ENCODE assay signal across 8 mouse cellular contexts in the genomic region with DNA sequence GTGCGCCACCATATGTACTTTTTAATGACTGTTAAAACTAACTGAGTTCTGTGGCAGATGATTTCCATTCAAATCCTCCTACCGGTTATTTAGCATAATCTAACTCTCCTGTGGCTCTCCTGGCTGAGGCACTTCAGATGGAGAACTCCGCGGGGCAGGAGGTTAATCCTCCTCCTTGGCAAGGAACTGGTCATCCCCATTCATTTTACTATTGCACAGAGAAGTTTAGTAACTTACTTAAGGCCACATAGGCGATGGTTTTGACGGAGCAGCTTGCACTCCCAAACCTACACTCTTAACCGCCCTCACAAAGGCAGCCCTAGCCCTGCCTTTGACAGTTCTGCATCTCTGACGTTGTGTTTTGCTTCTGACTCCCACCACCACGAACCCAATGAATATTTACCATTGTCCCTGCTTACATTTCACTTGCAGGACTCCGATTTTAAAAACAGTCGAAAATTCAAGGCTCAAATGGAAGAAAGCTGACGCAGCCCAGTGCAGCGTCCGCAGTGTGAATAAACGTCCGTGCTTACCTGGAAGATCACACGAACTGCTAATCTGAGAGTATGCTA. TPM values are rescaled to one million over a fixed set of nuclear protein-coding genes. Genes with fewer than 3 reads are reported as not detected.
DNase-seq lines count a peak whose midpoint lies in the region; ATAC-seq lines count a peak whose summit lies in the region.

No protein-coding gene starts in this region.

- H3K4me2 ChIP-seq in kidney, embryonic 16.5 days (replicated peaks; ENCODE audit: low read depth, low read length): peak overlapping the region; percentile 70
- peak overlapping the region; percentile 71 for H3K4me2 ChIP-seq in hindbrain, embryonic 12.5 days (replicated peaks)
- H3K4me2 ChIP-seq in midbrain, embryonic 13.5 days (replicated peaks): peak overlapping the region; percentile 70

- H3K4me3 ChIP-seq in kidney, embryonic 16.5 days (ENCODE audit: low read length): peak overlapping the region; percentile 47
- peak overlapping the region; percentile 55 for H3K4me3 ChIP-seq in embryonic facial prominence, embryonic 10.5 days
- H3K4me3 ChIP-seq in hindbrain, embryonic 12.5 days: peak overlapping the region; percentile 37
- H3K4me3 ChIP-seq in midbrain, embryonic 13.5 days (replicated peaks): peak overlapping the region; percentile 42

- no peaks in the 10 kb centered on the region for H3K9me3 ChIP-seq in kidney, embryonic 16.5 days (ENCODE audit: low read length)
- H3K9me3 ChIP-seq in embryonic facial prominence, embryonic 10.5 days: no peaks in the 10 kb centered on the region
- H3K9me3 ChIP-seq in hindbrain, embryonic 12.5 days (replicated peaks): no peaks in the 10 kb centered on the region
- no peaks in the 10 kb centered on the region for H3K9me3 ChIP-seq in midbrain, embryonic 13.5 days

- no peaks in the 10 kb centered on the region for H3K36me3 ChIP-seq in kidney, embryonic 16.5 days (ENCODE audit: insufficient read depth, low read length)
- no peaks in the 10 kb centered on the region for H3K36me3 ChIP-seq in embryonic facial prominence, embryonic 10.5 days (replicated peaks)
- H3K36me3 ChIP-seq in hindbrain, embryonic 12.5 days: no peaks in the 10 kb centered on the region
- no peaks in the 10 kb centered on the region for H3K36me3 ChIP-seq in midbrain, embryonic 13.5 days

- H3K27ac ChIP-seq in kidney, embryonic 16.5 days (ENCODE audit: low read length): no peak overlapping the region
- H3K27ac ChIP-seq in embryonic facial prominence, embryonic 10.5 days (replicated peaks): peak overlapping the region; percentile 76
- H3K27ac ChIP-seq in hindbrain, embryonic 12.5 days: peak overlapping the region; percentile 62
- H3K27ac ChIP-seq in midbrain, embryonic 13.5 days: peak overlapping the region; percentile 80

- no peak for ATAC-seq in kidney, embryonic 16.5 days (ENCODE audit: low FRiP score, low TSS enrichment)
- no peak for ATAC-seq in hindbrain, embryonic 12.5 days (ENCODE audit: low FRiP score)
- ATAC-seq in midbrain, embryonic 13.5 days: no peak
- no peak for ATAC-seq in activated CD4-positive, CD25-positive, alpha-beta regulatory T cell, adult 4 months

- peaks cover 20% of the 10 kb centered on the region for H3K4me1 ChIP-seq in kidney, embryonic 16.5 days (ENCODE audit: insufficient read depth, low read length)
- H3K4me1 ChIP-seq in embryonic facial prominence, embryonic 10.5 days: peaks cover 42% of the 10 kb centered on the region
- peaks cover 22% of the 10 kb centered on the region for H3K4me1 ChIP-seq in hindbrain, embryonic 12.5 days
- peaks cover 26% of the 10 kb centered on the region for H3K4me1 ChIP-seq in midbrain, embryonic 13.5 days (replicated peaks)

- H3K27me3 ChIP-seq in kidney, embryonic 16.5 days (ENCODE audit: insufficient read depth, low read length): no peaks in the 10 kb centered on the region
- peaks cover 14% of the 10 kb centered on the region; the same call in 1 of the 2 replicates for H3K27me3 ChIP-seq in embryonic facial prominence, embryonic 10.5 days (replicated peaks; ENCODE audit: low read depth, poor library complexity, severe bottlenecking)
- H3K27me3 ChIP-seq in hindbrain, embryonic 12.5 days: no peaks in the 10 kb centered on the region; the same call in 1 of the 2 replicates
- H3K27me3 ChIP-seq in midbrain, embryonic 13.5 days: no peaks in the 10 kb centered on the region

- H3K9ac ChIP-seq in kidney, embryonic 16.5 days (replicated peaks; ENCODE audit: low read length): peak overlapping the region; percentile 66
- peak overlapping the region; percentile 53 for H3K9ac ChIP-seq in hindbrain, embryonic 12.5 days
- peak overlapping the region; percentile 61 for H3K9ac ChIP-seq in midbrain, embryonic 13.5 days (replicated peaks)

- WGBS in kidney, embryonic 16.5 days: 13% methylated on average over 17 of the region's 17 CpGs
- WGBS in embryonic facial prominence, embryonic 10.5 days: 7% methylated on average over 17 of the region's 17 CpGs
- WGBS in hindbrain, embryonic 12.5 days: 7% methylated on average over 17 of the region's 17 CpGs
- WGBS in midbrain, embryonic 13.5 days: 3% methylated on average over 17 of the region's 17 CpGs

- no peak for DNase-seq in kidney, postnatal 36 days
- no peak for DNase-seq in embryonic facial prominence, embryonic 10.5 days (ENCODE audit: low spot score)
- no peak for DNase-seq in adrenal gland, adult 2 months
- DNase-seq in layer of hippocampus, postnatal 25 days (ENCODE audit: extremely low spot score in 1 of 2, low spot score in 1 of 2): no peak

RNA-seq across cellular contexts. Expression of a gene that starts 3.8 kb away (rescaled TPM):
- polyA plus RNA-seq in kidney, embryonic 16.5 days (2015; fragmentation: Nextera tagmentation; extraction: Ambion mirVana): 520 and 550 TPM in 2 replicates
- polyA plus RNA-seq in embryonic facial prominence, embryonic 10.5 days (2016; fragmentation: Nextera tagmentation; extraction: Ambion mirVana): 432 and 438 TPM in 2 replicates
- 349 and 383 TPM in 2 replicates for polyA plus RNA-seq in hindbrain, embryonic 12.5 days (2016; fragmentation: Nextera tagmentation; extraction: Ambion mirVana)
- polyA plus RNA-seq in midbrain, embryonic 13.5 days (2015; fragmentation: Nextera tagmentation; extraction: Ambion mirVana): 457 and 464 TPM in 2 replicates
- 100 to 1,000 TPM; 462 to 500 TPM for total RNA-seq in adrenal gland, adult 2 months (2021)
- 334 and 363 TPM in 2 replicates for polyA plus RNA-seq in adrenal gland, adult 2 months (2012; rRNA removed)
- total RNA-seq in layer of hippocampus, postnatal 25 days (2021): 100 to 1,000 TPM; 182 to 190 TPM
- 100 to 1,000 TPM; 318 to 321 TPM for polyA plus RNA-seq in activated CD4-positive, CD25-positive, alpha-beta regulatory T cell, adult 4 months (2017; shearing (Covaris generic))

RNA-seq across cellular contexts. Expression of a gene that starts 29.5 kb away (rescaled TPM):
- 48.9 and 50.7 TPM in 2 replicates for polyA plus RNA-seq in kidney, embryonic 16.5 days (2015; fragmentation: Nextera tagmentation; extraction: Ambion mirVana)
- 42.4 and 43.2 TPM in 2 replicates for polyA plus RNA-seq in embryonic facial prominence, embryonic 10.5 days (2016; fragmentation: Nextera tagmentation; extraction: Ambion mirVana)
- 110 and 113 TPM in 2 replicates for polyA plus RNA-seq in hindbrain, embryonic 12.5 days (2016; fragmentation: Nextera tagmentation; extraction: Ambion mirVana)
- polyA plus RNA-seq in midbrain, embryonic 13.5 days (2015; fragmentation: Nextera tagmentation; extraction: Ambion mirVana): 118 and 127 TPM in 2 replicates
- 10 to 100 TPM; 31.8 to 37.1 TPM for total RNA-seq in adrenal gland, adult 2 months (2021)
- polyA plus RNA-seq in adrenal gland, adult 2 months (2012; rRNA removed): 183 and 226 TPM in 2 replicates
- total RNA-seq in layer of hippocampus, postnatal 25 days (2021): 100 to 1,000 TPM; 168 to 172 TPM
- 1 to 10 TPM; 5.6 to 7.5 TPM for polyA plus RNA-seq in activated CD4-positive, CD25-positive, alpha-beta regulatory T cell, adult 4 months (2017; shearing (Covaris generic))

RNA-seq across cellular contexts. Expression of a gene that starts 51.1 kb away (rescaled TPM):
- polyA plus RNA-seq in kidney, embryonic 16.5 days (2015; fragmentation: Nextera tagmentation; extraction: Ambion mirVana): 18.1 and 24.3 TPM in 2 replicates
- polyA plus RNA-seq in embryonic facial prominence, embryonic 10.5 days (2016; fragmentation: Nextera tagmentation; extraction: Ambion mirVana): 0.97 and 1.6 TPM in 2 replicates
- polyA plus RNA-seq in hindbrain, embryonic 12.5 days (2016; fragmentation: Nextera tagmentation; extraction: Ambion mirVana): 2.6 and 3.7 TPM in 2 replicates
- polyA plus RNA-seq in midbrain, embryonic 13.5 days (2015; fragmentation: Nextera tagmentation; extraction: Ambion mirVana): 0.93 TPM in 2 replicates
- total RNA-seq in adrenal gland, adult 2 months (2021): 10 to 100 TPM in 1 of 2 experiments, 1 to 10 TPM in 1; 1.7 to 13.8 TPM
- polyA plus RNA-seq in adrenal gland, adult 2 months (2012; rRNA removed): 7.7 and 10.5 TPM in 2 replicates
- 10 to 100 TPM; 21.2 to 22.2 TPM for total RNA-seq in layer of hippocampus, postnatal 25 days (2021)
- 1 to 10 TPM; 9.5 to 9.7 TPM for polyA plus RNA-seq in activated CD4-positive, CD25-positive, alpha-beta regulatory T cell, adult 4 months (2017; shearing (Covaris generic))

RNA-seq across cellular contexts. Expression of a gene that starts 53.0 kb away (rescaled TPM):
- polyA plus RNA-seq in kidney, embryonic 16.5 days (2015; fragmentation: Nextera tagmentation; extraction: Ambion mirVana): 442 and 470 TPM in 2 replicates
- 399 and 480 TPM in 2 replicates for polyA plus RNA-seq in embryonic facial prominence, embryonic 10.5 days (2016; fragmentation: Nextera tagmentation; extraction: Ambion mirVana)
- 344 and 345 TPM in 2 replicates for polyA plus RNA-seq in hindbrain, embryonic 12.5 days (2016; fragmentation: Nextera tagmentation; extraction: Ambion mirVana)
- polyA plus RNA-seq in midbrain, embryonic 13.5 days (2015; fragmentation: Nextera tagmentation; extraction: Ambion mirVana): 181 and 207 TPM in 2 replicates
- total RNA-seq in adrenal gland, adult 2 months (2021): 10 to 100 TPM in 1 of 2 experiments, 1 to 10 TPM in 1; 5.7 to 11.1 TPM
- 37.8 and 42.4 TPM in 2 replicates for polyA plus RNA-seq in adrenal gland, adult 2 months (2012; rRNA removed)
- 1 to 10 TPM; 5.2 to 5.7 TPM for total RNA-seq in layer of hippocampus, postnatal 25 days (2021)
- not detected for polyA plus RNA-seq in activated CD4-positive, CD25-positive, alpha-beta regulatory T cell, adult 4 months (2017; shearing (Covaris generic))
